Mouse (Mus musculus): Measurements from ENCODE around the gene Donson.

The Donson gene

DNA sequence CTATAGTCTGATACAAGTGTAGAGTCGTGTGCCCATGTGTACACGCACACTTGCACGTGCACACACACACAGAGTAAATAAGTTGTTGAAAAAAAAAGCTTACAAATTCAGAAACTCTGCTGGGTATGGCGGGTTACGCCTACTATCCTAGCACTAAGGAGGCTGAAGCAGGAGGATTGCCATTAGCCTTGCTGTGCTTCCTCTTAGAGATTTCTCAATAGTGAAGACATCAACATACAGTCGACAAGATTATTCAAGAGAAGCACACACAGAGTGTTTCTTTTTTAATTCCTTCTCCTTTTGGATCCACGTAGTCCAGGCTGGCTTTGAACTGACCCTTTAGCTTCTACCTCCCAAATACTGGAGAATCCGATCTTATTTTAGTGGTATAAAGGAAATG, 48.4 kb downstream of the Donson start:
- DNase-seq (ENCODE audit: low spot score in 2 of 2), result no peak

DNA sequence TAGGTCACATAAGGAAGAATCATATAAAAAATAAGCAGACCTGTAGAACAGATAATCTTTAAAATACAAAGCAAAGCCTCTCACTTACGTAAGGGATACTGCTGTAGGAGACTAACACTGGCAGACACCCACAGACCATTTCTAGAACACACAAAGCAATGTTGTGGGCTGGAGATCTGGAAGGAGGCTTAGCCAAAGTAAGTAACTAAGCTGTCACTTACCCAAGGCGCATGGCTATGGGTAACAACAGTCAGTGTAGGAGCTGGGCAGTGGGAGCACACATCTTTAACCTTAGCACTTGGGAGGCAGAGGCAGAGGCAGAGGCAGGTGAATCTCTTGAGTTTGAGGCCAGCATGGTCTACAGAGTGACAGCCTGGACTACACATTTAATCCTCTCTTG, 48.9 kb downstream of the Donson start:
- DNase-seq (ENCODE audit: low spot score in 2 of 2), result no peak

DNA sequence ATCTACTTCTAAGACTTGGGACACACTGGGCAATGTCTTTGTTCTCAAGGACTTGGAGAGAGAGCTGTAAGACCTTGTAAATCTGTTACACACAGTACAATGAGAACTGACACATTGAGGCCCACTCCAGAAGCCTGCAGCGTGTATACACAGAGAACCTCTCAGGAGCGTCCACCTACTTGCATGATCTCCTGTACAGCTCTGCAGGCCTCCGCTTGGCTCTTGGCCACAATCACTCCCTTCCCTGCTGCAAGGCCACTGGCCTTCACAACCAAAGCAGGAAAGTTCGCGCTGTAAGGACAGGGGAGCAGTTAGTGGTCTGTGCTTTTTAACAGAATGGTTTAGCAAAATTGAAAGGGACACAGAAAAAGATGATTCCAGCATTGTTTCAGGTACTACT, 49.4 kb downstream of the Donson start:
- DNase-seq (ENCODE audit: low spot score in 2 of 2), result no peak

DNA sequence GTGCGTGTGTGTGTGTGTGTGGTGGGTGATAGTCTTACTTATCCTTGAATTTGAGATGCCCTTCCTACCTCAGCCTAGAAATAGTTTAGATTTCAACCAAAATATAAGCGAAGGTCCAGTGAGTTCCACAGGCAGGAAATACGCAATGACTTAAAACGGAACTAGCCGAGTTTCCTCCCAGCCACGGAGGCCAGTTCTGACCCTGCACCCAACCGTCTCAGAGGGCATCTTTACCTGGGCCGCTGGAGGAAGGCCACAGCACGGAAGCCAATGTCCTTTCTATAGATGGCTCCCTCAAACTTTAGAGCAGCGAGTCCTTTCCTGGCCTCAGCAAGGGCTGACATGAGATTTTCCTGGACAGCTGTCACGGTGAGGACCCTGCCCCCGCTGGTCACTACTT, 54.9 kb downstream of the Donson start:
- DNase-seq (ENCODE audit: low spot score in 2 of 2), result no peak

DNA sequence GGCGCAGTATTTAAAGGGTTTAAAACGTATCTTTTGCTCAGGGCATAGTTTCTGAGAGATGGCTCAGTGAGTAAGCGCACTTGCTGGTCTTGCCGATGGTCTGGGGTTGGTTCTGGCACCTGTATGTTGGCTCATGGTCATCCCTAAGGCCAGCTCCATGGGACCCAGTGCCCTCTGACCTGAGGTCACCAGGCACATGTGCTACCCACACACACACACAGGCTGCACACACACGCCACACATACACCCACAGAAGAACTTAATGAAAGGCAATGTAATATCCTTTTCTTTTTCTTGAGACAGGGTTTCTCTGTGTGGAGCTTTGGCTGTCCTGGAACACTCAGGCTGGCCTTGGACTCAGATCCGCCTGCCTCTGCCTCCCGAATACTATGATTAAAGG, 55.6 kb downstream of the Donson start:
- no peak for DNase-seq (ENCODE audit: low spot score in 2 of 2)

DNA sequence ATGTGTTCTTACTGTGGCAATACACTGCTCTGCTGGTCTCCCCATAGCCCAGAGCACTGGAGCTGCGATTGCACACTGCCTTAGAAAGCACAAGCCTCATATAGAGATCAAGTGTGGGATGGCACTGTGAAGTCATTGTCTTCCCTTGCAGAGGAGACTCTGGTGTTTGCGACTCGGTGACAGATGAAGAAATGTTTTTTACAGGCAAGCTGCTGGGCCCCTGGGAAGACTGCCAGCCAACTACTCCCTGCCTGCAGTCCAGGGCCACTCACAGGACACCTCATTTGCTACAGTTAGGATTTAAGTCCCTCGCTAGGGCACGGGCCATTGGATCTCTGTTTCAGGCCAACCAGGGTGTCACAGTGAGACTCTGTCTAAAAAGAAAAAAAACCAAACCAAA, 56.1 kb downstream of the Donson start:
- DNase-seq (ENCODE audit: low spot score in 2 of 2), result no peak

DNA sequence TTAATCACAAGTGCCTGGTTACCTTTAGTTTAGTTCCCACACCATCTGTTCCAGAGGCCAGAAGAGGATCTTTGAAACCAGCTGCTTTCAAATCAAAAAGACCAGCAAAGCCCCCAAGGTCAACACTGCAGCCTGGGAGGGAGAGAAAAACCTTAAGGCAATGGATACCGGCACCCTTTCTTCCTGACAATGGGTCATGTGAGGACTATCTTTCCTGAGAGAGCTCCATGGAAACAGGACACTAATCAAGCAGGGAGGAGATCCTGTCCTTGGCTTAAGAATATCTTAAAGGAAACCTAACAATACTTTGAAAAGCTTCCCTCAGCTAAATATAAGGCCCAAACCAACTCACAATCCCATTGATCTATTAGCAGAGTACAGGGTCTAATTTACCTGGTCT, 58.0 kb downstream of the Donson start:
- DNase-seq (ENCODE audit: low spot score in 2 of 2), result no peak

DNA sequence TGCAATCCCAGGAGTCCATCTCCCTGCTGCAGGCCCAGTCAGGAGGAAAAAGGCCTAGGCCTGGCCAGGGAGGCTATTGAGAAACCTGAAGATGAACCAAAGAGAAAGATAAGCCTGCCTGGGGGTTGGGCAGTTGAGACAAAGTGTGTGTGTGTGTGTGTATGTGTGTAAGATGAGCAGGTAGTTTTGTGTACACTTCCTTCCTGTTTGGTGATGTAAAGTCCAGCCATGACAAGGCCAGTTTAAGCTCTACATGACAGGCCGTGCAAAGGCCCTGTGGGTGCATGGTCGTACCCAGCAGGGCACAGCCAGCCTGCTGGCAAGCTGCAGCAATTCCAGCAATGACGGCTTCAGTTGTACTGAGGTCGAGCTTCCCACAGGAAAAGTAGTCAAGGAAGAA, 58.8 kb downstream of the Donson start:
- DNase-seq (ENCODE audit: low spot score in 2 of 2), result no peak

DNA sequence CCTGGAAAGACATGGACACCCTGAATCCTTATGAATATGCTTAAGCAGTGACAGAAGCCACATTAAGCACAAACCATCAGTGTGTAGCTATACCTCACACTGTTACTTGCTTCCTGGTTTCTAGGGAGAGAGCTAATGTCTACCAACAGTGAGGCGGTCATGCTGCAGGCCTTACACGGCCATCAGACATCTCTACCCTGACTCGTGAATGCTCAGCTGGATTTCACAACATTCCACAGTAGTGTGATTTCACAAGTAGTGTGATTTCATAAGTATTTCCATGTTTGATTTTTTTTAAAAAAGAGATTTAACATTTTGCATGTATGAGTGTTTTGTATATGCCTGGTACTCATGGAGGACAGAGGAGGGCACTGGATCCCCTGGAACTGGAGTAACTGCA, 59.9 kb downstream of the Donson start:
- no peak for DNase-seq (ENCODE audit: low spot score in 2 of 2)

DNA sequence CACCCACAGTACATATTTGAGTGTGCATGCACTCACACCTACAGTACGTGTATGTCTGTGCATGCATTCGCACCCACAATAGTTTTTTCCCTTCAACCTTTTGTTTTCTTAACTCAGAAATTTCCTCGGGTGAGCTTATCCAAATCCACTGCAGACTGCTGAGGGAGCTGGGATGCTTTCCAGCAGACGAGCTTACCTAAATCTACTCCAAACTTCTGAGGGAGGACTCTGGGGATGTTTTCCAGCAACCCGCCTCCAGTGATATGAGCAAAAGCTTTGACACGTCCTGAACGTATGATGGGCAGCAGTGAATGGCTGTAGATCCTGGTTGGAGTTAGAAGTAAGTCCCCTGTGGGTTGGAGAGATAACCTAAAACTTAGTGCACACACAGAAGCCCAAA, 60.7 kb downstream of the Donson start:
- DNase-seq (ENCODE audit: low spot score in 2 of 2), result no peak
